Mouse (Mus musculus): ENCODE data around the gene Olfr130. TPM values are rescaled to one million over a fixed set of nuclear protein-coding genes. Genes with fewer than 3 reads are reported as not detected.

The Olfr130 gene
- polyA plus RNA-seq (2012; rRNA removed) = not detected in 2 replicates
- not detected in 2 replicates for polyA plus RNA-seq (2014; fragmentation: Nextera tagmentation; extraction: Ambion mirVana)

DNA sequence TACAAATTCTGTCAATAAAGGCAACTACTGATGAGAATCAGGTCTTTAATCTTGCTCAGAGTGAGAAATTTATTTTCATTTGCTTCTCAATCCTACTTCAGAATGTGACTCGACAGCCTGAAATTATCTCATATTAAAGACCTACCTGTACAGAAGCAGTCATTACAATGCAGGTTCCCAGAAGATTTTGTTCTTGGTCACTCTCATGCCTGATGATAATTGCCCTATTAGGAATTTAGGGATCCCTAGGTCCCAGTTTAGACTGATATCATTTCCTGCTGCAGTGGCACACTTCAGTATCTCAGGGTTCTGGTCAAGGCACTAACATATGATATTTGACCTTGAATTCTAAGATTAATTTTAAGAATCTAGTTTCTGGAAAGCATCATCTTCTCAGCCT is at the start of gene Olfr130:
Olfr130 (plus strand) TSS at position 301 of the 400 bp plus-strand sequence.
- no peaks in the 10 kb centered on the region for H3K4me1 ChIP-seq (replicated peaks; ENCODE audit: control insufficient read depth in 2 of 2, insufficient read depth in 2 of 2, low read length in 1 of 2)
- ATAC-seq (ENCODE audit: insufficient read depth) (no peak), DNase-seq (ENCODE audit: low read depth in 3 of 3, low spot score in 3 of 3) (no peak)
- 62% methylated on average over 1 of the region's 1 CpGs for WGBS (ENCODE audit: insufficient replicate concordance)
- H3K36me3 ChIP-seq (replicated peaks; ENCODE audit: control insufficient read depth, insufficient read depth, low read depth) = no peaks in the 10 kb centered on the region
- H3K9me3 ChIP-seq (ENCODE audit: control insufficient read depth, low read length) = no peaks in the 10 kb centered on the region
- H3K9ac ChIP-seq (replicated peaks) = no peak within 1 kb of the TSS
- H3K27ac ChIP-seq = no peak within 1 kb of the TSS
- no peak within 1 kb of the TSS for H3K4me2 ChIP-seq (ENCODE audit: low read depth)
- H3K4me3 ChIP-seq (ENCODE audit: insufficient read depth in 1 of 2, low read depth in 2 of 2, low read length in 2 of 2) = no peak within 1 kb of the TSS
- TF ChIP-seq EP300 (IDR thresholded peaks at IDR 0.05; ENCODE audit: low read depth) = no peak
- TF ChIP-seq CTCF (IDR thresholded peaks at IDR 0.05; ENCODE audit: low read depth) = no peak
- H3K27me3 ChIP-seq (ENCODE audit: control insufficient read depth, insufficient read depth, low read length) = no peaks in the 10 kb centered on the region

DNA sequence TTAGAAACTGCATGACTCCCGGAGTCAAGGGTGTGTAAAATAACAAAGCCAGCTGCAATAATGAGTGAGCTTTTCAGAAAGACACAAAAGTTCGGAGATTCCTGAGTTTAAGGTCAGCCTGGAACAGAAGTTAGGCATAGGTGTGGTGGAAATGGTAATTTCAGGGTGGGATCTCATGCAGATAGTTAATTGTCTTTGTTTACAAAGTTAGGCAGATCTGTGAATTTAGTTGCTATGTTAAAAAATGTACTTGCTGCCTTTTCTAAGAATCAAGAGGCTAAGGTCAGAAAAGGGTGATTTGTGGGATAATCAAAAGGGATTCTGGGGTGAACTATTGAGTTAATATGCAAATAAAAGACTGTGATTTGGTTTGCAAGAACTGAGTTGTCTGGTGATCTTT is 47.4 kb upstream of the Olfr130 start:
- WGBS (ENCODE audit: insufficient replicate concordance) = 52% methylated on average over 2 of the region's 2 CpGs
- Histone ChIP-seq H3K9me3 (ENCODE audit: control insufficient read depth, low read length) (no peaks in the 10 kb centered on the region), H3K4me3 (ENCODE audit: insufficient read depth in 1 of 2, low read depth in 2 of 2, low read length in 2 of 2) (no peak overlapping the region), H3K4me2 (ENCODE audit: low read depth) (no peak overlapping the region), H3K27ac (no peak overlapping the region), H3K9ac (replicated peaks) (no peak overlapping the region), H3K36me3 (replicated peaks; ENCODE audit: control insufficient read depth, insufficient read depth, low read depth) (no peaks in the 10 kb centered on the region), H3K4me1 (replicated peaks; ENCODE audit: control insufficient read depth in 2 of 2, insufficient read depth in 2 of 2, low read length in 1 of 2) (no peaks in the 10 kb centered on the region), H3K27me3 (ENCODE audit: control insufficient read depth, insufficient read depth, low read length) (no peaks in the 10 kb centered on the region)
- ATAC-seq (ENCODE audit: insufficient read depth) = no peak
- DNase-seq (ENCODE audit: low read depth in 3 of 3, low spot score in 3 of 3) = no peak
- TF ChIP-seq CTCF (IDR thresholded peaks at IDR 0.05; ENCODE audit: low read depth) = no peak
- TF ChIP-seq EP300 (IDR thresholded peaks at IDR 0.05; ENCODE audit: low read depth) = no peak

DNA sequence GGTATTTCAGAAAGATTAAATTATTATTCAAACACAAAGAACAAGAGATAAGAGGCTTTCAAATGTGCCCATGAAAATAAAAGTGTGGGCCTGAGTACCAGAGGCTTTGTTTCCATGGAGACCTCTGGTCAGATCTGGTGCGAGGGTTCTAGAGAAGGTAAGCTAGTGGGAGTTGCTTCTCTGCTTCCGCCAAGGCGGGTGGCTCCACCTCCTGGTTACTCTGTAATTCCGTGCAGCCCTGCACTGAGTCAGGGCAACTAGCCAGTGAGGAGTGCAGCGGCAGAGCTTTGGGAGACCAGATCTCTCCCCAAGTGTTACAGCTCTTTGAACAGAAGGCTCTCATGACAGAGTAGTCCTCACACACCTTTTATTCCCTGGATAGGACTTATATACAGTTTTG is 37.4 kb upstream of the Olfr130 start:
- ATAC-seq (ENCODE audit: insufficient read depth) = no peak
- no peaks in the 10 kb centered on the region for H3K27me3 ChIP-seq (ENCODE audit: control insufficient read depth, insufficient read depth, low read length)
- DNase-seq (ENCODE audit: low read depth in 3 of 3, low spot score in 3 of 3) = no peak

DNA sequence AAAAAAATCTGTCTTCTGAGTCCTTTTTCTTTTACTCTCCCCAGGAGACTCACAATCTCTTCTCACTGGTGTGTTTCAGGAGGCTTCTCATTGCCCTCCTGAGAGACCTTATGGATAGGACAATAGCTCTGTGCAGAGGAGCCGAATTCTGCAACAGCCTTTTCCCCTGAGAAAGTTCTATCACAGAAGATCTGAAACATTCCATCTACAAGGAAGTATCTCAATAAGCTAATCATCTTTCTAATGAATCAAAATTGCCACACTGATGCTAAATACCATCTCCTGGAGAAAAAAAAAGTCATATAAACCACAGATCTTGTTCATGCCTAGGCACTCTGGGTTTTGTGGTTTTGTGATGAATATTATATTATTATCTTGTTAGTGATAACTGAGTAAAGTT is 3.7 kb upstream of the Olfr130 start, which contains the start of gene Olfr129:
Olfr129 (minus strand) TSS at position 101 of the 400 bp plus-strand sequence.
- Histone ChIP-seq H3K27ac (no peak within 1 kb of the TSS), H3K36me3 (replicated peaks; ENCODE audit: control insufficient read depth, insufficient read depth, low read depth) (no peaks in the 10 kb centered on the region), H3K9me3 (ENCODE audit: control insufficient read depth, low read length) (no peaks in the 10 kb centered on the region), H3K4me2 (ENCODE audit: low read depth) (no peak within 1 kb of the TSS), H3K9ac (replicated peaks) (no peak within 1 kb of the TSS), H3K27me3 (ENCODE audit: control insufficient read depth, insufficient read depth, low read length) (no peaks in the 10 kb centered on the region), H3K4me1 (replicated peaks; ENCODE audit: control insufficient read depth in 2 of 2, insufficient read depth in 2 of 2, low read length in 1 of 2) (no peaks in the 10 kb centered on the region), H3K4me3 (ENCODE audit: insufficient read depth in 1 of 2, low read depth in 2 of 2, low read length in 2 of 2) (no peak within 1 kb of the TSS)
- no peak for DNase-seq (ENCODE audit: low read depth in 3 of 3, low spot score in 3 of 3)
- WGBS (ENCODE audit: insufficient replicate concordance) = 29% methylated on average over 1 of the region's 1 CpGs
- no peak for TF ChIP-seq CTCF (IDR thresholded peaks at IDR 0.05; ENCODE audit: low read depth)
- no peak for ATAC-seq (ENCODE audit: insufficient read depth)

More for the DNA sequence above, 37.4 kb upstream of the Olfr130 start:
- 31% methylated on average over 5 of the region's 5 CpGs for WGBS (ENCODE audit: insufficient replicate concordance)
- Histone ChIP-seq H3K36me3 (replicated peaks; ENCODE audit: control insufficient read depth, insufficient read depth, low read depth) (no peaks in the 10 kb centered on the region), H3K4me3 (ENCODE audit: insufficient read depth in 1 of 2, low read depth in 2 of 2, low read length in 2 of 2) (no peak overlapping the region), H3K9me3 (ENCODE audit: control insufficient read depth, low read length) (no peaks in the 10 kb centered on the region), H3K4me2 (ENCODE audit: low read depth) (no peak overlapping the region), H3K27ac (no peak overlapping the region), H3K4me1 (replicated peaks; ENCODE audit: control insufficient read depth in 2 of 2, insufficient read depth in 2 of 2, low read length in 1 of 2) (no peaks in the 10 kb centered on the region), H3K9ac (replicated peaks) (no peak overlapping the region)
- TF ChIP-seq EP300 (IDR thresholded peaks at IDR 0.05; ENCODE audit: low read depth) (no peak), CTCF (IDR thresholded peaks at IDR 0.05; ENCODE audit: low read depth) (0 out of 2 replicates have a peak, but pooled peaks have one; percentile 7)

DNA sequence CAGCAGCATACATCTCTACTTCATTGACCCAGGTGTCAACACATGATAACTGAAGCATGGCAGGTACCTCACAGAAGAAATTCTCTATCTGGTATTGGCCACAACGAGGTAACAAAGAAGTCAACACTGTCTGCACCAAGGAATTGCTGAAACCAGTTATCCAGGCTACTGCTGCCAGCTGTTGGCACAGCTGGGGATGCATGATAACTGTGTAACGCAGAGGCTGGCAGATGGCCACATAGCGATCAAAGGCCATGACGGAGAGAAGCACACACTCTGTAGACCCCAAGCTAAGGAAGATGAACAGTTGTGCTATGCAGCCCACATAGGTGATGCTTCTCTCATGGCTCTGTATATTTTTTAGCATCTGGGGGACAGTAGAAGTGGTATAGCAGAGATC is 18.6 kb downstream of the Olfr130 start:
- Histone ChIP-seq H3K36me3 (replicated peaks; ENCODE audit: control insufficient read depth, insufficient read depth, low read depth) (no peaks in the 10 kb centered on the region), H3K27ac (no peak overlapping the region)

More for the DNA sequence above, 18.6 kb downstream of the Olfr130 start:
- Histone ChIP-seq H3K4me2 (ENCODE audit: low read depth) (no peak overlapping the region), H3K4me3 (ENCODE audit: insufficient read depth in 1 of 2, low read depth in 2 of 2, low read length in 2 of 2) (no peak overlapping the region), H3K27me3 (ENCODE audit: control insufficient read depth, insufficient read depth, low read length) (no peaks in the 10 kb centered on the region), H3K9me3 (ENCODE audit: control insufficient read depth, low read length) (no peaks in the 10 kb centered on the region), H3K9ac (replicated peaks) (no peak overlapping the region), H3K4me1 (replicated peaks; ENCODE audit: control insufficient read depth in 2 of 2, insufficient read depth in 2 of 2, low read length in 1 of 2) (no peaks in the 10 kb centered on the region)
- ATAC-seq (ENCODE audit: insufficient read depth) = no peak
- no peak for TF ChIP-seq CTCF (IDR thresholded peaks at IDR 0.05; ENCODE audit: low read depth)
- no peak for TF ChIP-seq EP300 (IDR thresholded peaks at IDR 0.05; ENCODE audit: low read depth)
- no peak for DNase-seq (ENCODE audit: low read depth in 3 of 3, low spot score in 3 of 3)
- 63% methylated on average over 4 of the region's 4 CpGs for WGBS (ENCODE audit: insufficient replicate concordance)
